Comparison of ENCODE assay signal across 13 mouse cellular contexts in the genomic region with DNA sequence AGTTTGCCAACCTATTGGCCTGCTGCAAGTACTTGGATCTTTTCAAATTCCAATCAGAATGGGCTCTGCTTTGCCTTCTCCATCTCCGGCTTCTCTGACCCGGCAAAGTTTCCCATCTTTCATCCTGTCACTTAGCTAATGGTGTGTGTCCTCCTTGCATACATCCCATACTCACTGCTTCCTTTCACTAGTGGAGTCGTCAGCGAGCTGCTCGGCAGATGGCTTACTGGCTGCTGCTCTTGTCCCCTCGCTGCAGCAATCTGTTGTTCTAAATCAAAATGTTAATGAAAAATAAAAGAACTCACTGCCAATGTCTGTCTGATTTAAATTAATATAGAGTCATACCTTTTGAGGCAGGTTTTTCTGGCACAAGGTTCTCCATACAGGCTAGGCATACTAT. TPM values are rescaled to one million over a fixed set of nuclear protein-coding genes. Genes with fewer than 3 reads are reported as not detected.
DNase-seq lines count a peak whose midpoint lies in the region; ATAC-seq and TF ChIP-seq lines count a peak whose summit lies in the region.
"Had no signal": no experiment of that assay in that cellular context is flagged by ENCODE, and none has a peak within 500 bp of the region (broad histone marks: within the 10 kb centered on the region; RNA-seq: fewer than 3 reads in every experiment).

No protein-coding gene starts in this region.

- H3K27ac ChIP-seq in forebrain, postnatal 0 days (ENCODE audit: low read depth, low read length): no peak overlapping the region
- no peak overlapping the region for H3K27ac ChIP-seq in heart, embryonic 10.5 days

- no peak overlapping the region for H3K9ac ChIP-seq in forebrain, postnatal 0 days
- H3K9ac ChIP-seq: lung, embryonic 14.5 days had no signal

- ATAC-seq in forebrain, postnatal 0 days: peak; percentile 61; the same call in 1 of the 2 replicates

- DNase-seq in cerebellum, postnatal 14 days: peak; percentile 18 to 31
- no peak for DNase-seq in cerebellum, adult 11-12 months
- peak; percentile 39 for DNase-seq in layer of hippocampus, adult 11-12 months (ENCODE audit: low spot score)
- no peak for DNase-seq in layer of hippocampus, postnatal 25 days (ENCODE audit: extremely low spot score in 1 of 2, low spot score in 1 of 2)
- DNase-seq in forebrain, postnatal 0 days: no peak
- peak; percentile 50 for DNase-seq in mesoderm, embryonic 11.5 days (ENCODE audit: low read depth, low spot score)
- DNase-seq in urinary bladder, adult 2 months (ENCODE audit: low spot score): no peak
- no peak for DNase-seq in heart, embryonic 10.5 days (ENCODE audit: low spot score)
- DNase-seq: adrenal gland, postnatal 14 days; heart, postnatal 14 days; kidney, adult 2 months; liver; lung, embryonic 14.5 days had no signal

- TF ChIP-seq CTCF in forebrain, postnatal 0 days (IDR thresholded peaks at IDR 0.05; ENCODE audit: low read depth): no peak

- H3K4me1 ChIP-seq in forebrain, postnatal 0 days (ENCODE audit: insufficient read depth): no peaks in the 10 kb centered on the region
- H3K4me1 ChIP-seq in heart, embryonic 10.5 days: no peaks in the 10 kb centered on the region

- no peaks in the 10 kb centered on the region for H3K27me3 ChIP-seq in forebrain, postnatal 0 days (ENCODE audit: insufficient read depth, low read length)
- no peaks in the 10 kb centered on the region for H3K27me3 ChIP-seq in heart, embryonic 10.5 days (ENCODE audit: insufficient read depth, poor library complexity, severe bottlenecking)

- H3K36me3 ChIP-seq in forebrain, postnatal 0 days (ENCODE audit: insufficient read depth): no peaks in the 10 kb centered on the region
- H3K36me3 ChIP-seq in heart, embryonic 10.5 days: no peaks in the 10 kb centered on the region

- no peak overlapping the region for H3K4me3 ChIP-seq in forebrain, postnatal 0 days (ENCODE audit: low read depth, low read length)
- H3K4me3 ChIP-seq in heart, embryonic 10.5 days: no peak overlapping the region

- 60% methylated on average over 6 of the region's 6 CpGs for WGBS in forebrain, postnatal 0 days
- 66% methylated on average over 6 of the region's 6 CpGs for WGBS in heart, embryonic 10.5 days

- H3K4me2 ChIP-seq in forebrain, postnatal 0 days (ENCODE audit: low read depth): no peak overlapping the region
- H3K4me2 ChIP-seq: lung, embryonic 14.5 days had no signal

- H3K9me3 ChIP-seq in forebrain, postnatal 0 days (ENCODE audit: low read length): no peaks in the 10 kb centered on the region
- no peaks in the 10 kb centered on the region for H3K9me3 ChIP-seq in heart, embryonic 10.5 days

RNA-seq across cellular contexts. Expression of gene Gria3, which starts 25.0 kb away (rescaled TPM):
- 100 to 1,000 TPM; 142 to 170 TPM for total RNA-seq in layer of hippocampus, postnatal 25 days (2021)
- total RNA-seq in forebrain, postnatal 0 days (2014; rRNA removed): 25.2 and 29.2 TPM in 2 replicates
- 9.4 and 19.0 TPM in 2 replicates for polyA plus RNA-seq in forebrain, postnatal 0 days (2015; fragmentation: Nextera tagmentation; extraction: Ambion mirVana)
- polyA plus RNA-seq in urinary bladder, adult 2 months (2012; rRNA removed): 8.4 and 8.6 TPM in 2 replicates
- polyA plus RNA-seq in heart, embryonic 10.5 days (2016; fragmentation: Nextera tagmentation; extraction: Ambion mirVana): 4.3 and 7.2 TPM in 2 replicates

Comparison
In these comparisons a context has a peak if more than half of its experiments do, and no peak if none do; other contexts are left out.
1. DNase-seq: peak in cerebellum, postnatal 14 days (2 of 2), layer of hippocampus, adult 11-12 months (single experiment) and mesoderm, embryonic 11.5 days (single experiment); none in cerebellum, adult 11-12 months (single experiment), layer of hippocampus, postnatal 25 days (0 of 2), forebrain, postnatal 0 days (single experiment), urinary bladder, adult 2 months (single experiment) and heart, embryonic 10.5 days (single experiment).